Mouse (Mus musculus) megakaryocyte, embryonic 14.5 days (primary cell): ENCODE results near the gene Npffr2. TPM values are rescaled to one million over a fixed set of nuclear protein-coding genes. Genes with fewer than 3 reads are reported as not detected.

Experiments used
- H3K27me3 ChIP-seq: replicated peaks from 2 replicates; pipeline ENCODE3; 2012; ENCODE audit warnings: inconsistent platforms
- H3K36me3 ChIP-seq: replicated peaks from 2 replicates; pipeline ENCODE3; 2012; ENCODE audit warnings: low read length, inconsistent platforms, mixed read lengths
- H3K4me1 ChIP-seq: 2 replicates; pipeline ENCODE4 v1.6.1; 2012; ENCODE audit warnings: inconsistent platforms
- H3K4me3 ChIP-seq: replicated peaks from 2 replicates; pipeline ENCODE3; 2012; ENCODE audit warnings: moderate library complexity, mild to moderate bottlenecking, inconsistent platforms
- H3K9me3 ChIP-seq: 2 replicates; pipeline ENCODE4 v1.6.1; 2012; ENCODE audit warnings: inconsistent platforms
- FLI1 ChIP-seq: IDR thresholded peaks from 2 replicates; pipeline ENCODE4 v1.6.1; 2012; ENCODE audit warnings: low read length, inconsistent platforms, mixed read lengths
- GATA1 ChIP-seq: IDR thresholded peaks from 3 replicates; pipeline ENCODE4 v1.6.1; 2012; ENCODE audit warnings: mixed read lengths, low read length, inconsistent platforms, borderline replicate concordance
- polyA plus RNA-seq: library from polyadenylated mRNA; stranded (reverse); fragments of >175 nt; gene quantifications from 2 replicates; pipeline ENCODE4 v1.2.3, GENCODE M21; 2012; ENCODE audit warnings: low replicate concordance; ENCODE audit not compliant: insufficient read depth

Gene Npffr2
- polyA plus RNA-seq, 1 experiment: not detected

DNA sequence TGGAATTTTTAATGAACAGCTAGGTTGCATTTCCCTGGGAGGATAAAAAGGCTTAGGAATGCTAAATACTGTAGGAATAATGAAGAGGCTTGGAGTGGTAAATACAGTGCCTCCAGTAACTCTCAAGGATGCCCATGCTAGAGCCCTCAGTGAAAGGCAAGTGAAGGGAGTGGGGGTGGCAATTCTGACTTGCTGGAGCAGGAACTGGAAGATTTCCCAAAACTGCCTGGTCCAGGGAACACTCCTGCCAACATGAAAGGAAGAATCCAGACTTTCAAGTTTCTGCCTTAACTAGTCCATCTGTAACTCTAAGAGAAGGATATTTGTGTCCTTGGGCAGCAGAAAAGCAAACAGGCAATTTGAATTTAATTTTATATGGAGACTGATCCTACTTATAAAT lies 34.2 kb downstream of the Npffr2 start:
- TF ChIP-seq FLI1: no peak
- TF ChIP-seq GATA1: no peak
- Histone ChIP-seq H3K36me3 (no peaks in the 10 kb centered on the region), H3K4me3 (no peak overlapping the region), H3K9me3 (no peaks in the 10 kb centered on the region), H3K27me3 (no peaks in the 10 kb centered on the region), H3K4me1 (no peaks in the 10 kb centered on the region)

DNA sequence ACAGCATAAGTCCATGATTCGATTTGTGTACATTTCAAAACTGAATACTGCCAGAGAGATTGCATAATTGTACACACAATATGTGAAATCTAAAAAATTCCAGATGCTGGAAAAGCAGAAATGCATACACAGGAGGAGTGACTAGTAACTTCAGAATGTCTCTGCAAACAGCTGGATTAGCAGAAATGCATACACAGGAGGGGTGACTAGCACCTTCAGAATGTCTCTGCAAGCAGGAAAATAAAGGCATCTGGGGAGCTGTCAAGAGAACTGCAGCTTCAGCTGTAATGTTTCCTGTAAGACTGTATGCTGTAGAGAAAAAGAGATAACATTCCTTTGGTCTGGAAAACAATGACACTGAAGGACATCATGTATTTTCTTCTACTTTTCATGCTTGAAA lies 51.4 kb downstream of the Npffr2 start:
- no peak for TF ChIP-seq GATA1
- no peak for TF ChIP-seq FLI1
- no peak overlapping the region for H3K4me3 ChIP-seq
- no peaks in the 10 kb centered on the region for H3K36me3 ChIP-seq
- H3K27me3 ChIP-seq: no peaks in the 10 kb centered on the region
- H3K4me1 ChIP-seq: no peaks in the 10 kb centered on the region
- 0 out of 2 replicates have a peak, but pooled peaks cover 6% of the 10 kb centered on the region for H3K9me3 ChIP-seq

DNA sequence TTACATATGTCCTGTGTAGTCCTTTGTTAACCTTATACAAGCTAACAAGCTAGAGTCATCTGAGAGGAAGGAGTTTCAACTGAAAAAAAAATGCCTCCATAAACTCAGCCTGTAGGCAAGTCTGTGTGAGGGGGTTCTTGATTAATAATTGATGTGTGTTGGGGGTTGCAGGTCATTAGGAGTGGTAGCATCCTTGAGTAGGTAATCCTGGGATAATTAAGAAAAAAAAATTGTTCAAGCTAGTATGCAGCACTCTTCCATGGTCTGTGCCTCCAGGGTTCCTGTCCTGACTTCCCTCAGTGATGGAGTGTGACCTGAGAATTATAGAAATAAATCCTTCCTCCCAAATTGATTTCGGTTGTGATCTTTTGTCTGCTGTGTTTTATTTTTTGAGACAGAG lies 52.0 kb downstream of the Npffr2 start:
- Histone ChIP-seq H3K36me3 (no peaks in the 10 kb centered on the region), H3K27me3 (no peaks in the 10 kb centered on the region), H3K9me3 (0 out of 2 replicates have a peak, but pooled peaks cover 6% of the 10 kb centered on the region), H3K4me1 (no peaks in the 10 kb centered on the region), H3K4me3 (no peak overlapping the region)
- TF ChIP-seq FLI1: no peak

DNA sequence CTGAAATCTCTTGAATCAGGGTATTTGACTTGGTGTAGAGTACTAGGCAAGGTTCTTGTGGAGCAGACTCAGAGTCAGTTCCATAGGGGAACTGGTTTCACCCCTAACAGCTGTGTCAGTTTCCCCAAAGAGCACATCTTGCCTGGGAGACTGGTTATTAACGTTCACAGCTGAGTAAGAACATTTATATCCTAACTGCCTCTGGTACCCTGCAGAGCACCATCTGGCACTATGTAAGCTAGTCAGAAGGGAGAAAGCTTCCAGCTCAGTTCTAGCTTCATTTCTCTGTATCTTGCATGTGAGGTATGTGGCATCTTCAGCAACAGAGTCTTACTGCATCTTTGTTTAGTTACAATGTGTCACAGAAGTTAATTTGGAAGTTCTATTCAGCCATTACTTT lies 53.9 kb downstream of the Npffr2 start:
- H3K4me3 ChIP-seq: no peak overlapping the region

GRCm38 (mm10) chr5:89581742-89582366 lies 54.6 kb downstream of the Npffr2 start:
- H3K27me3 ChIP-seq: no peaks in the 10 kb centered on the region
- H3K36me3 ChIP-seq: no peaks in the 10 kb centered on the region
- TF ChIP-seq FLI1 (no peak), GATA1 (no peak)
- H3K4me1 ChIP-seq: no peaks in the 10 kb centered on the region
- 0 out of 2 replicates have a peak, but pooled peaks cover 6% of the 10 kb centered on the region for H3K9me3 ChIP-seq
- H3K4me3 ChIP-seq: no peak overlapping the region

More for the DNA sequence above, 53.9 kb downstream of the Npffr2 start:
- no peaks in the 10 kb centered on the region for H3K4me1 ChIP-seq
- H3K9me3 ChIP-seq: 0 out of 2 replicates have a peak, but pooled peaks cover 6% of the 10 kb centered on the region
- no peaks in the 10 kb centered on the region for H3K36me3 ChIP-seq
- TF ChIP-seq GATA1: no peak
- TF ChIP-seq FLI1: no peak
- no peaks in the 10 kb centered on the region for H3K27me3 ChIP-seq

GRCm38 (mm10) chr5:89585021-89585420 lies 57.8 kb downstream of the Npffr2 start:
- Histone ChIP-seq H3K36me3 (no peaks in the 10 kb centered on the region), H3K27me3 (no peaks in the 10 kb centered on the region), H3K4me1 (no peaks in the 10 kb centered on the region), H3K4me3 (no peak overlapping the region), H3K9me3 (peaks cover 22% of the 10 kb centered on the region)
- TF ChIP-seq GATA1 (no peak), FLI1 (no peak)

GRCm38 (mm10) chr5:89592301-89592700 lies 65.1 kb downstream of the Npffr2 start:
- no peak overlapping the region for H3K4me3 ChIP-seq
- peaks cover 24% of the 10 kb centered on the region for H3K9me3 ChIP-seq
- H3K27me3 ChIP-seq: no peaks in the 10 kb centered on the region
- TF ChIP-seq GATA1: no peak
- H3K36me3 ChIP-seq: no peaks in the 10 kb centered on the region
- H3K4me1 ChIP-seq: no peaks in the 10 kb centered on the region

- H3K9me3 ChIP-seq: peaks cover 28% of the 10 kb centered on the region
- no peak for TF ChIP-seq FLI1
- TF ChIP-seq GATA1: no peak
- H3K4me3 ChIP-seq: no peak overlapping the region
- no peaks in the 10 kb centered on the region for H3K27me3 ChIP-seq
- no peaks in the 10 kb centered on the region for H3K4me1 ChIP-seq
- H3K36me3 ChIP-seq: no peaks in the 10 kb centered on the region
Observed at GRCm38 (mm10) chr5:89611322-89612015, 84.2 kb downstream of the Npffr2 start.

- Histone ChIP-seq H3K9me3 (peaks cover 23% of the 10 kb centered on the region), H3K4me1 (no peaks in the 10 kb centered on the region), H3K36me3 (no peaks in the 10 kb centered on the region), H3K27me3 (no peaks in the 10 kb centered on the region), H3K4me3 (no peak overlapping the region)
- TF ChIP-seq FLI1: no peak
- no peak for TF ChIP-seq GATA1
Observed at GRCm38 (mm10) chr5:89612262-89612661, 85.0 kb downstream of the Npffr2 start.

- Histone ChIP-seq H3K36me3 (no peaks in the 10 kb centered on the region), H3K4me3 (no peak overlapping the region), H3K4me1 (no peaks in the 10 kb centered on the region), H3K9me3 (peaks cover 8% of the 10 kb centered on the region; the same call in 1 of the 2 replicates), H3K27me3 (no peaks in the 10 kb centered on the region)
- no peak for TF ChIP-seq FLI1
- no peak for TF ChIP-seq GATA1
Observed at GRCm38 (mm10) chr5:89631599-89631998, 104.4 kb downstream of the Npffr2 start.

Other genes with a start within 250 kb of the Npffr2 start
- not detected in 2 replicates for gene Gc, start 69.5 kb upstream of the Npffr2 start, polyA plus RNA-seq